In the genomic region with DNA sequence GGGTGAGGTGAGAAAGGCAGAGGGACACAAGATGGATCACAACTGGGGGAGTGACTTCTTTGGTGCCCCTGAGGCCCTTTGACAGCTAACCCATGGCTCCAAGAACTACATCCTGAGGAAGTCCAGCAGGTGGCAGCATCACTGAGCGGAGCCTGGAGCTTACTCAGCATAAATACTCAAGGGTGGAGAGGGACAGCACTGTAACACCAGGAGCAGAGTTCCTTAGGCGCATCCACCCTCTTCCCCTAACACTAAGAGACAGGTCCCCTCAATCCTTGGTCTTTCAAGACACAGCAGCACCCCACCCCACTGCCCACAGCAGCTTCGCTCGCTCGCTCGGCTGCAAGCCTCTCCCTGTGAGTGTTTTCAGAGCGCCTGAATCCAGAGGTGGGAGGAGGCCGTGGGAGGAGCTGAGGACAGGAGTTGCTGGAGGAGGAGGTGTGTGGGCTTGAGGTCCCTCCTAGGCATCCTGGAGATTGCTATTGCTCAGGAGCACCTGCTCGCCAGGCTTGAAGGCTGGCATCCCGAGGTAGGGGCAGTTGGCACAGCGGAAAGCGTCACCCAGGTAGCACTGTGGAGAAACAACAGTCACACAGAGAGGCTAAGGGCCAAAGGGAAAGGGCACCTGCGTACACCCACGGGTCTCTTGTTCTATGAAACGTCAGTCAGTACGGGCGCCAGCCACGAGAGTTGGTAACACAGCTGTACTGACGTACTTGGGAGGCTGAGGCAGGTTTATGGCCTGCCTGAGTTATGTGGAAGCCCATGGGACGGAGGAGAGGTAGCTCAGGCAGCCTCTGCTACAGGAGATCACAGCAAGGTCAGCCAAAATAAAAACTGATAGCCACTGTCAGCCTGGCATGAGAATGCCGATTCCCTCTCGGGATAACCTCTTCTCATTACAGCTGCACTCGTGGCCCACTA, we compare ENCODE assay signal across 8 mouse cellular contexts. TPM values are rescaled to one million over a fixed set of nuclear protein-coding genes. Genes with fewer than 3 reads are reported as not detected.
DNase-seq lines count a peak whose midpoint lies in the region; ATAC-seq and TF ChIP-seq lines count a peak whose summit lies in the region.

No protein-coding gene starts in this region.

- peaks cover 0 to 5% of the 10 kb centered on the region in 2 experiments; a peak in 1 of 4 replicates for H3K4me1 ChIP-seq in CH12.LX (ENCODE audit: control insufficient read depth in 1 of 2, insufficient read depth in 2 of 2)
- no peaks in the 10 kb centered on the region for H3K4me1 ChIP-seq in embryonic facial prominence, embryonic 14.5 days (ENCODE audit: control insufficient read depth, insufficient read depth, low read length)

- TF ChIP-seq RAD21 in CH12.LX (IDR thresholded peaks at IDR 0.05; ENCODE audit: low read depth, low read length): peak; percentile 35

- H3K27me3 ChIP-seq in CH12.LX (replicated peaks): no peaks in the 10 kb centered on the region
- no peaks in the 10 kb centered on the region for H3K27me3 ChIP-seq in embryonic facial prominence, embryonic 14.5 days (replicated peaks; ENCODE audit: control insufficient read depth, insufficient read depth, low read length)

- dilution Hi-C loops in CH12.LX (cut with MboI; ENCODE audit: extremely low pct_ligation_motif_present, extremely low pct_unique_long_range_greater_than_20kb, low sequenced_read_pairs): no loop called here

- intact Hi-C loops in heart, postnatal 10 days (cut with DNase I): loop anchor here (1.0 kb wide), 1 partner anchor 85 kb away; no protein-coding TSS in a partner anchor

- no peaks in the 10 kb centered on the region for H3K9me3 ChIP-seq in CH12.LX (replicated peaks; ENCODE audit: low read length)
- no peaks in the 10 kb centered on the region for H3K9me3 ChIP-seq in embryonic facial prominence, embryonic 14.5 days (ENCODE audit: control insufficient read depth, low read length)

- no peak overlapping the region for H3K4me2 ChIP-seq in CH12.LX (ENCODE audit: insufficient read depth, low read depth, poor library complexity, severe bottlenecking)
- no peak overlapping the region for H3K4me2 ChIP-seq in embryonic facial prominence, embryonic 14.5 days (ENCODE audit: low read depth, low read length)

- DNase-seq in CH12.LX (ENCODE audit: extremely low read depth) (peak; percentile 55), ZHBTc4 (ENCODE audit: low read depth, low spot score) (peak; percentile 86)
- DNase-seq in embryonic facial prominence, embryonic 14.5 days (ENCODE audit: low spot score): peak; percentile 61
- peak; percentile 72 to 83 for DNase-seq in heart, postnatal 10 days
- DNase-seq in large intestine, adult 2 months (ENCODE audit: low read depth, low spot score): peak; percentile 37
- DNase-seq in lung, postnatal 4 days: peak; percentile 64 to 68
- peak; percentile 65 for DNase-seq in right cerebral cortex, postnatal 14 days

- no peak overlapping the region for H3K4me3 ChIP-seq in CH12.LX (replicated peaks in 1 of 3; ENCODE audit: low read depth in 2 of 3, low read length in 2 of 3, poor library complexity in 1 of 3)
- no peak overlapping the region for H3K4me3 ChIP-seq in embryonic facial prominence, embryonic 14.5 days (ENCODE audit: low read depth, low read length)

- peak; percentile 56 for ATAC-seq in embryonic facial prominence, embryonic 14.5 days (ENCODE audit: low read depth)
- ATAC-seq in inflammation-experienced regulatory T-cells, adult 6 months: no peak

- H3K36me3 ChIP-seq in CH12.LX (replicated peaks in 1 of 2; ENCODE audit: control insufficient read depth in 1 of 2, insufficient read depth in 1 of 2, low read length in 1 of 2): peaks cover 67 to 96% of the 10 kb centered on the region in 2 experiments
- H3K36me3 ChIP-seq in embryonic facial prominence, embryonic 14.5 days (ENCODE audit: control insufficient read depth, insufficient read depth, low read length): peaks cover 52% of the 10 kb centered on the region

- no peak for TF ChIP-seq POLR2A in CH12.LX (IDR thresholded peaks at IDR 0.05; ENCODE audit: low read depth, low read length)

- no peaks in the 10 kb centered on the region for H3K79me2 ChIP-seq in CH12.LX (replicated peaks; ENCODE audit: control insufficient read depth, extremely low read depth, insufficient read depth, poor library complexity, severe bottlenecking)

- peak overlapping the region; percentile 13 for H3K27ac ChIP-seq in CH12.LX (ENCODE audit: insufficient read depth, low read depth)
- H3K27ac ChIP-seq in embryonic facial prominence, embryonic 14.5 days (replicated peaks; ENCODE audit: low read depth, low read length): no peak overlapping the region

- no peak for TF ChIP-seq EP300 in CH12.LX (IDR thresholded peaks at IDR 0.05; ENCODE audit: low read length)

- no peak overlapping the region for H3K9ac ChIP-seq in CH12.LX (ENCODE audit: insufficient read depth, low read depth)
- no peak overlapping the region for H3K9ac ChIP-seq in embryonic facial prominence, embryonic 14.5 days (ENCODE audit: low read depth, low read length)

- in situ Hi-C loops in CH12.LX (cut with MboI; ENCODE audit: low pct_ligation_motif_present, low pct_unique_long_range_greater_than_20kb, low sequenced_read_pairs): loop anchor here (5.0 kb wide), 1 partner anchor 84 kb away; no protein-coding TSS in a partner anchor

- WGBS in embryonic facial prominence, embryonic 14.5 days: 79% methylated on average over 23 of the region's 23 CpGs
- 87% methylated on average over 23 of the region's 23 CpGs for WGBS in large intestine, adult 2 months

- TF ChIP-seq CTCF in CH12.LX (conservative IDR thresholded peaks at IDR 0.05 in 1 of 2, IDR thresholded peaks at IDR 0.05 in 1 of 2; ENCODE audit: low read depth in 2 of 2, low read length in 2 of 2): peak in 1 of 2 experiments; percentile 67; a peak in 2 of 4 replicates

TF ChIP-seq in CH12.LX, 34 proteins besides CTCF, POLR2A, EP300 and RAD21:
- TF ChIP-seq USF1 (IDR thresholded peaks at IDR 0.05; ENCODE audit: low read depth, low read length) (no peak), SMC3 (IDR thresholded peaks at IDR 0.05; ENCODE audit: low read depth, low read length) (peak; percentile 50), IRF4 (IDR thresholded peaks at IDR 0.05; ENCODE audit: low read depth, low read length) (no peak), HCFC1 (IDR thresholded peaks at IDR 0.05; ENCODE audit: low read depth, low read length) (no peak), MYC (IDR thresholded peaks at IDR 0.05; ENCODE audit: low read depth, low read length) (no peak), MAFK (IDR thresholded peaks at IDR 0.05; ENCODE audit: insufficient replicate concordance, low read length) (peak; percentile 100)

RNA-seq across cellular contexts. Expression of gene Ccl17, which starts 12.6 kb away (rescaled TPM):
- total RNA-seq in CH12.LX (2012; rRNA removed) (2.1 and 2.2 TPM in 2 replicates), CH12.LX (2014; rRNA removed) (2.5 and 2.6 TPM in 2 replicates)
- polyA plus RNA-seq in CH12.LX (2012; ENCODE audit: insufficient read length, low read depth): 1.3 and 2.5 TPM in 2 replicates
- 0.60 and 0.63 TPM in 2 replicates for polyA plus RNA-seq in embryonic facial prominence, embryonic 14.5 days (2014; fragmentation: Nextera tagmentation; extraction: Ambion mirVana)
- not detected for total RNA-seq in heart, postnatal 10 days (2021)
- polyA plus RNA-seq in large intestine, adult 2 months (2012; rRNA removed): 2.5 and 4.9 TPM in 2 replicates
- polyA plus RNA-seq in inflammation-experienced regulatory T-cells, adult 6 months (2017; shearing (Covaris generic)): not detected

RNA-seq across cellular contexts. Expression of gene Coq9, which starts 15.2 kb away (rescaled TPM):
- total RNA-seq in CH12.LX (2012; rRNA removed): 68.5 and 82.2 TPM in 2 replicates
- total RNA-seq in CH12.LX (2014; rRNA removed): 44.2 and 48.5 TPM in 2 replicates
- polyA plus RNA-seq in CH12.LX (2012; ENCODE audit: insufficient read length, low read depth): 68.8 and 97.0 TPM in 2 replicates
- polyA plus RNA-seq in embryonic facial prominence, embryonic 14.5 days (2014; fragmentation: Nextera tagmentation; extraction: Ambion mirVana): 73.8 and 77.9 TPM in 2 replicates
- 100 to 1,000 TPM; 332 to 338 TPM for total RNA-seq in heart, postnatal 10 days (2021)
- polyA plus RNA-seq in large intestine, adult 2 months (2012; rRNA removed): 100 and 148 TPM in 2 replicates
- polyA plus RNA-seq in inflammation-experienced regulatory T-cells, adult 6 months (2017; shearing (Covaris generic)): 10 to 100 TPM; 35.5 to 40.6 (median 37.5) TPM

RNA-seq across cellular contexts. Expression of gene Ciapin1, which starts 15.3 kb away (rescaled TPM):
- total RNA-seq in CH12.LX (2012; rRNA removed) (83.1 and 99.8 TPM in 2 replicates), CH12.LX (2014; rRNA removed) (89.4 and 97.1 TPM in 2 replicates)
- polyA plus RNA-seq in CH12.LX (2012; ENCODE audit: insufficient read length, low read depth): 139 and 189 TPM in 2 replicates
- polyA plus RNA-seq in embryonic facial prominence, embryonic 14.5 days (2014; fragmentation: Nextera tagmentation; extraction: Ambion mirVana): 72.2 and 79.5 TPM in 2 replicates
- total RNA-seq in heart, postnatal 10 days (2021): 10 to 100 TPM; 74.8 to 87.7 TPM
- 39.1 and 44.8 TPM in 2 replicates for polyA plus RNA-seq in large intestine, adult 2 months (2012; rRNA removed)
- polyA plus RNA-seq in inflammation-experienced regulatory T-cells, adult 6 months (2017; shearing (Covaris generic)): 100 to 1,000 TPM; 107 to 149 (median 110) TPM

RNA-seq across cellular contexts. Expression of gene Polr2c, which starts 34.4 kb away (rescaled TPM):
- total RNA-seq in CH12.LX (2012; rRNA removed) (93.2 and 102 TPM in 2 replicates), CH12.LX (2014; rRNA removed) (120 and 130 TPM in 2 replicates)
- 134 and 141 TPM in 2 replicates for polyA plus RNA-seq in CH12.LX (2012; ENCODE audit: insufficient read length, low read depth)
- polyA plus RNA-seq in embryonic facial prominence, embryonic 14.5 days (2014; fragmentation: Nextera tagmentation; extraction: Ambion mirVana): 121 and 129 TPM in 2 replicates
- total RNA-seq in heart, postnatal 10 days (2021): 10 to 100 TPM; 61.5 to 63.6 TPM
- polyA plus RNA-seq in large intestine, adult 2 months (2012; rRNA removed): 78.3 and 78.8 TPM in 2 replicates
- 100 to 1,000 TPM in 2 of 3 experiments, 10 to 100 TPM in 1; 85.4 to 108 (median 104) TPM for polyA plus RNA-seq in inflammation-experienced regulatory T-cells, adult 6 months (2017; shearing (Covaris generic))

RNA-seq across cellular contexts. Expression of gene Cx3cl1, which starts 51.1 kb away (rescaled TPM):
- 2.5 and 3.7 TPM in 2 replicates for total RNA-seq in CH12.LX (2012; rRNA removed)
- total RNA-seq in CH12.LX (2014; rRNA removed): 0.19 TPM in 1 of 2 replicates, not detected in the other
- 4.2 and 4.6 TPM in 2 replicates for polyA plus RNA-seq in CH12.LX (2012; ENCODE audit: insufficient read length, low read depth)
- 7.9 and 8.3 TPM in 2 replicates for polyA plus RNA-seq in embryonic facial prominence, embryonic 14.5 days (2014; fragmentation: Nextera tagmentation; extraction: Ambion mirVana)
- 1 to 10 TPM; 3.4 to 3.9 TPM for total RNA-seq in heart, postnatal 10 days (2021)
- 53.2 and 127 TPM in 2 replicates for polyA plus RNA-seq in large intestine, adult 2 months (2012; rRNA removed)
- under 1 TPM in 1 of 3 experiments, not detected in 2; 0.38 TPM for polyA plus RNA-seq in inflammation-experienced regulatory T-cells, adult 6 months (2017; shearing (Covaris generic))
